Mouse (Mus musculus) liver, postnatal 0 days (tissue): ENCODE data around the gene Borcs7. TPM values are rescaled to one million over a fixed set of nuclear protein-coding genes. Genes with fewer than 3 reads are reported as not detected.

Experiments used
- ATAC-seq: fragments of 200-750 bp; cut with Nextera tagmentation; 2 replicates; pipeline ENCODE4 v1.8.0; 2017; ENCODE audit warnings: mild to moderate bottlenecking, moderate library complexity
- DNase-seq: peaks from one replicate; pipeline ENCODE4 v3.0.0-alpha.2; 2016
- H3K27ac ChIP-seq: fragments of 300-500 bp; sonication (generic); 2 replicates; pipeline ENCODE4 v1.5.1; 2014; ENCODE audit warnings: antibody characterized with exemption, moderate library complexity, mild to moderate bottlenecking, low read depth
- H3K27me3 ChIP-seq: fragments of 300-500 bp; sonication (generic); 2 replicates; pipeline ENCODE4 v1.6.1; 2014; ENCODE audit warnings: low read length, control low read depth, mixed read lengths; ENCODE audit not compliant: insufficient read depth
- H3K36me3 ChIP-seq: fragments of 300-500 bp; sonication (generic); replicated peaks from 2 replicates; pipeline ENCODE4 v1.6.1; 2014; ENCODE audit warnings: mild to moderate bottlenecking, control low read depth, low read length, moderate library complexity, mixed read lengths; ENCODE audit not compliant: insufficient read depth
- H3K4me1 ChIP-seq: fragments of 300-500 bp; sonication (generic); 2 replicates; pipeline ENCODE4 v1.6.1; 2014; ENCODE audit warnings: antibody characterized with exemption, mild to moderate bottlenecking, control low read depth; ENCODE audit not compliant: insufficient read depth
- H3K4me2 ChIP-seq: fragments of 300-500 bp; sonication (generic); 2 replicates; pipeline ENCODE4 v1.6.1; 2014; ENCODE audit warnings: low read depth, mild to moderate bottlenecking, low read length, moderate library complexity, mixed read lengths
- H3K4me3 ChIP-seq: fragments of 300-500 bp; sonication (generic); 2 replicates; pipeline ENCODE4 v1.5.1; 2014; ENCODE audit warnings: low read depth, low read length
- H3K9ac ChIP-seq: fragments of 300-500 bp; sonication (generic); replicated peaks from 2 replicates; pipeline ENCODE4 v1.6.1; 2014; ENCODE audit warnings: mild to moderate bottlenecking, moderate library complexity
- H3K9me3 ChIP-seq: fragments of 300-500 bp; sonication (generic); 2 replicates; pipeline ENCODE4 v1.6.1; 2016; ENCODE audit warnings: mild to moderate bottlenecking, control low read depth, low read length, mixed read lengths
- CTCF ChIP-seq: sonication (generic); IDR thresholded peaks from 2 replicates; pipeline ENCODE4 v1.5.1; 2016; ENCODE audit warnings: antibody characterized with exemption, low read depth
- EP300 ChIP-seq: IDR thresholded peaks from 2 replicates; pipeline ENCODE4 v1.6.1; 2016; ENCODE audit warnings: antibody characterized with exemption, low read depth, mild to moderate bottlenecking
- WGBS: fragments of 180-500 bp; shearing (Covaris S2); extraction: QIAGEN DNeasy Blood & Tissue Kit; methylation state at CpG from one replicate; pipeline ENCODE4 v1.1.7; 2014; ENCODE audit not compliant: insufficient replicate concordance; 5-methylcytosine and 5-hydroxymethylcytosine counted together
- polyA plus RNA-seq: library from polyadenylated mRNA; unstranded; fragments of >200 nt; fragmentation: Nextera tagmentation; extraction: Ambion mirVana; gene quantifications from 2 replicates; pipeline ENCODE4 v1.2.1, GENCODE M21; 2015

Borcs7 gene
- polyA plus RNA-seq, 1 experiment from 2014 or later: 7.1 TPM

DNA sequence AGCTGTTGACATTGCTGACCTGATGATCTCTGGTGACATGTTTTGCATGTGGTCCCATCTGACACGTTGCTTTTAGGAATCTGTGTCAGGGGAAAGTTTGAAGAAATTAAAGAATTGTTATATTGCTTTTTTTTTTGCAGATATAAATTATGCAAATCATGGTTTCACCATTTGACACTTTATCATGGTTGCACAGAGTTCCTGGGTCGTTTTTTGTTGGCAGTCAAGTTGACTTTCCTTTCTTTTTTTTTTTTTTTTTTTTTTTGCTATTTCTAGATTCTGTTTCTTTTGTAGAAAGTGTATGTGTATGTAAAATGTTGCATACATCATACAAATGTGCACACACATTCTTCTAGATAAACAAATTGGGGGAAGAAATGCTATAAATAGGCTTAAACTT is 1.4 kb downstream of the Borcs7 start:
- no peak for TF ChIP-seq CTCF
- TF ChIP-seq EP300: no peak
- ATAC-seq: no peak
- H3K36me3 ChIP-seq: no peaks in the 10 kb centered on the region
- no peak overlapping the region for H3K9ac ChIP-seq
- no peaks in the 10 kb centered on the region for H3K27me3 ChIP-seq
- no peak overlapping the region for H3K27ac ChIP-seq
- no peaks in the 10 kb centered on the region for H3K9me3 ChIP-seq
- WGBS: 47% methylated on average over 2 of the region's 2 CpGs
- peaks cover 8% of the 10 kb centered on the region for H3K4me1 ChIP-seq
- no peak overlapping the region for H3K4me2 ChIP-seq
- no peak overlapping the region for H3K4me3 ChIP-seq
- no peak for DNase-seq

DNA sequence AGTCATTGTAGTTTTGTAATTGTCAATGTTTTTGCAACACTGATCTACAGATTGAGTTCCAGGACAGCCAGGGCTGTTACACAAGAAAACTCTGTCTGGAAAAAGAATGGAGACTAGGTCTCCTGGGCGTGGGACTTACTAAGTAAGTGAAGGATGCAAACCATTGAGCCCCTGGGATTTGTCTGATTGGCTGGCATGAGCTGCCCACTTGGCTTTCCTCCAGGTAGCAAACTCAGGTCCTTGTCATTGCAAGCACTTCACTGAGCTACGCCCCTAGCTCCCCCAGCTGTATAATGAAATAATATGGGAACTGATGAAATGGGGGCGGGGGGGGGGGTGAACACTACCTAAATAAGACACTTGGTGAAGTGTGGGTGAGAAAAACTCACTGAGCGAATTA is 3.4 kb downstream of the Borcs7 start:
- 82% methylated on average over 4 of the region's 4 CpGs for WGBS
- TF ChIP-seq EP300 (no peak), CTCF (no peak)
- Histone ChIP-seq H3K27ac (no peak overlapping the region), H3K4me2 (no peak overlapping the region), H3K9me3 (no peaks in the 10 kb centered on the region), H3K27me3 (no peaks in the 10 kb centered on the region), H3K36me3 (no peaks in the 10 kb centered on the region), H3K9ac (no peak overlapping the region), H3K4me3 (no peak overlapping the region), H3K4me1 (peaks cover 8% of the 10 kb centered on the region)
- ATAC-seq (no peak), DNase-seq (no peak)

- Histone ChIP-seq H3K27ac (no peak overlapping the region), H3K27me3 (no peaks in the 10 kb centered on the region), H3K9ac (no peak overlapping the region), H3K36me3 (no peaks in the 10 kb centered on the region), H3K9me3 (no peaks in the 10 kb centered on the region), H3K4me2 (no peak overlapping the region), H3K4me1 (no peaks in the 10 kb centered on the region), H3K4me3 (no peak overlapping the region)
- ATAC-seq (no peak), DNase-seq (no peak)
- 90% methylated on average over 8 of the region's 8 CpGs for WGBS
- no peak for TF ChIP-seq CTCF
- no peak for TF ChIP-seq EP300
Observed at GRCm38 (mm10) chr19:46696482-46696881, 6.8 kb downstream of the Borcs7 start.

DNA sequence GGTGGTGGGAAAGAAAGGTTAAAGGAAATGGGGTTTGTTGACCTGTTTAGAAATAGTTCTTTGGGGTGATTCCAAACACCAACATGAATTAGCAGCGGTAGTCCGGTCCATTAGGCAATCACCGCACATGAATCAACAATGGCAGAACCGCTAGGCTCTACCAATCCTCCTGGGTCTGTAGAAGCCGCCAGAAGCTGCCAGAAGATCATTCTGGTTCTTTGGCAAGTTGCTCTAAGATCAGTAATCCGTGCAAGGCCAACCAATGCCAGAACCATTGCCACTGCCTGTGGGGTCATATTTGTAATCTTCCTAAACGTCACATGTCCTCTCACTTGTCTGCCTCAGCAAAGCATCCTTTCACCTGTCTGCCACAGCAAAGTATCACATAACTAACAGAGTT is 7.2 kb downstream of the Borcs7 start:
- no peak for ATAC-seq
- DNase-seq: no peak
- Histone ChIP-seq H3K4me3 (no peak overlapping the region), H3K9me3 (no peaks in the 10 kb centered on the region), H3K36me3 (no peaks in the 10 kb centered on the region), H3K4me1 (no peaks in the 10 kb centered on the region), H3K27me3 (no peaks in the 10 kb centered on the region), H3K9ac (no peak overlapping the region), H3K27ac (no peak overlapping the region), H3K4me2 (no peak overlapping the region)
- WGBS: 90% methylated on average over 7 of the region's 7 CpGs
- TF ChIP-seq EP300 (no peak), CTCF (no peak)

DNA sequence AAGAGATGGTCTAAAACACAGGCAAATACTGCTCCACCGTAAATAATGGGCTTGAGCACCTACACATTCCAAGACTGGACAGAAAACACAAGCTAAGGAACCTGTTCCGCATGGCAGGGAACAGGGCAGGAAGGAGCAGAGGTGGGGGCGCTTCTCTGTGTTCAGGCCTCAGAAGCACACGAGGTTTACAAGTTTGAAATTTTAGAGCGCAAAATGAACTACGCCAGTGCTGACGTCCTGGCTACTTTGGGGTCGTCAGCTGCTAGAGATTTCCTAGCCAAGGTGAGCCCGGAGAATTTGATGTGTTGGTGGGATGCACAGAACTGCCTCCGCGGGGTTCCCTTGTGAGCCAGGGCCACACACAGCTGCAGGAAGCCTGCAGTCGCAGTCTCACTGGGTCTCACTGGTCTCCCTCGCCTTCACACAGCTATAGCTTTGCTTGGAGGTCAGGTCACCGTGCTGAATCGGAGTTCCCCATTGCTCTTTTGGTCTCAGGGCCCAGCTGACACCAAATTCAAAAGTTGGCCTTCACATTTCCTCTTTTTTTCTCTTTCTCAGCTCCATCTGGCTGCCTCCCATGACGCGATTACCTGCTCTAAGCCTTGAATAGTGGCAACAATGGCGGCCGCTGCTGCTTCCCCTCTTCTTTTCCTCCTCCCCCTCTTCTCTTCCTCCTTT is 8.3 kb downstream of the Borcs7 start:
- ATAC-seq (no peak), DNase-seq (no peak)
- Histone ChIP-seq H3K27ac (peak overlapping the region; percentile 44; the same call in 1 of the 2 replicates), H3K27me3 (no peaks in the 10 kb centered on the region), H3K4me2 (peak overlapping the region; percentile 26; the same call in 1 of the 2 replicates), H3K9ac (no peak overlapping the region), H3K4me3 (no peak overlapping the region), H3K9me3 (no peaks in the 10 kb centered on the region), H3K4me1 (no peaks in the 10 kb centered on the region), H3K36me3 (no peaks in the 10 kb centered on the region)
- WGBS: 52% methylated on average over 19 of the region's 19 CpGs
- TF ChIP-seq EP300: no peak

DNA sequence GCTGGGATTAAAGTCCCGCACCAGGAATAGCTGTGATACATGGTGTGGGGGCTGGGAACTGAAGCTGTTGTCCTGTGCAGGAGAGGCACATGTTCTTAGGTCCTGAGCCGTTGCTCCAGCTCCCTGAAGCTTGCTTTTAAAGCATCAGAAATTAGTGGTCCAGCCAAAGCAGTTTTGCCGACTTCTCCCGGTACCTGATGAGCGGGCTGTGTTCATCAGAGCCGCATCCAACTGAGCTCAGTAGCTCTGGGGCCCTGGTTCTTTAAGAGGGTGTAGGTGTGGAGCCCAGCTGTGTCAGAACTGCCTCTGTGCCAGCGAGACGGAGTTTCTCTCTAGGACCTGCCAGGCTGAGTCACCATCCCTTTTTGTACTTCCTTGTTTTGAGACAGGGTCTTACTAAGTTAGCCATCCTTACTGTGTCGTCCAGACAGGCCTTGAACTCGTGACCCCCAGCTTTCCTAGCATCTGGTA is 9.3 kb downstream of the Borcs7 start:
- Histone ChIP-seq H3K4me2 (no peak overlapping the region), H3K36me3 (no peaks in the 10 kb centered on the region), H3K4me1 (no peaks in the 10 kb centered on the region), H3K9ac (no peak overlapping the region), H3K9me3 (no peaks in the 10 kb centered on the region), H3K27ac (peak overlapping the region; percentile 35; the same call in 1 of the 2 replicates), H3K4me3 (no peak overlapping the region), H3K27me3 (no peaks in the 10 kb centered on the region)
- no peak for DNase-seq
- ATAC-seq: no peak
- no peak for TF ChIP-seq EP300
- no peak for TF ChIP-seq CTCF
- 52% methylated on average over 10 of the region's 10 CpGs for WGBS
